Mouse (Mus musculus): ENCODE measurements around the gene Gjb4. TPM values are rescaled to one million over a fixed set of nuclear protein-coding genes. Genes with fewer than 3 reads are reported as not detected.

Gjb4 gene
- polyA plus RNA-seq, 1 experiment from 2014 or later: 0.92 TPM

DNA sequence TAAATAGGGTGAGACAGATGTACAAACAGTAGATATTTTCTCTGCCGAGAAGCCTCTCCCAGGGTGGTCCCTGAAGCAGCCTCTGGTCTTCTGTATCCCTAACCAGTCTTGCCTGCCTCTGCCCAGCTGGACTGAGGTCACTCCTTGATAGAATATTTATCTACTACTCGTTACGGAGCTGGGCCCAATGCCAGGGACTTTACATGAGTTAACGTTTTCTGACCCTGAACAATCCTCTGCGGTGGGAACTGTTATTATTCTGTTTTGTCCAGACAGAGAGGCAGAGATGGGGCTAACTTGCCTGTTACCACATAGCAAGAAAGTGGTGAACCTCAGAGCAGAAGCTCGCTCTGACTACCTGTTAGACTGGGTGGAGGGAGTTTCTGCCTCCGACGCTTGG lies 19.6 kb upstream of the Gjb4 start:
- no peak overlapping the region for H3K27ac ChIP-seq (ENCODE audit: low read length)
- no peak for ATAC-seq (ENCODE audit: low FRiP score, low TSS enrichment)
- H3K4me1 ChIP-seq (ENCODE audit: insufficient read depth, low read length): no peaks in the 10 kb centered on the region
- H3K27me3 ChIP-seq (ENCODE audit: insufficient read depth, low read length): no peaks in the 10 kb centered on the region
- no peak overlapping the region for H3K4me2 ChIP-seq (replicated peaks; ENCODE audit: low read depth, low read length)
- no peaks in the 10 kb centered on the region for H3K36me3 ChIP-seq (ENCODE audit: insufficient read depth, low read length)
- 42% methylated on average over 8 of the region's 8 CpGs for WGBS
- H3K4me3 ChIP-seq (ENCODE audit: low read length): no peak overlapping the region
- H3K9me3 ChIP-seq (ENCODE audit: low read length): no peaks in the 10 kb centered on the region
- H3K9ac ChIP-seq (replicated peaks; ENCODE audit: low read length): no peak overlapping the region

DNA sequence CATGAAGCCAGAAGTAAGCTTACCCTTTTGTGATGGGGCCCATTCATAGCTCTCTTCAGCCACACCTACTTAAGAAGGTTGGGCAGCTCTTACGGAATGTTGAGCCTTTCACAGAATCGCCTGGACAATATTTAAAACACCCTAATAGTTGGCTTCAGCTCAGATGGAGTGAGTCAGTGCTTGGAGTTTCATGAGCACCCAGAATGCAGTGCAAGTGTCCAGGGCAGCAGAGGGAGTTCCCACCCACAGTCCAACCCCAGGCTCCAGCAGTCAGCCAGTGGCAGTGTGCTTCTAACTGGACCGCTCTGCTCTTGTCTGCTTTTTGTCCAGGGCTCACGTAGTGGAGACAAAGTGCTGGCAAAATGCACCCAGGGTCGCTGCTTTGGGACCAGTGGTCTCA lies 17.7 kb upstream of the Gjb4 start:
- Histone ChIP-seq H3K27me3 (ENCODE audit: insufficient read depth, low read length) (no peaks in the 10 kb centered on the region), H3K4me2 (replicated peaks; ENCODE audit: low read depth, low read length) (no peak overlapping the region), H3K4me1 (ENCODE audit: insufficient read depth, low read length) (no peaks in the 10 kb centered on the region), H3K9me3 (ENCODE audit: low read length) (no peaks in the 10 kb centered on the region), H3K9ac (replicated peaks; ENCODE audit: low read length) (no peak overlapping the region), H3K4me3 (ENCODE audit: low read length) (no peak overlapping the region), H3K27ac (ENCODE audit: low read length) (no peak overlapping the region), H3K36me3 (ENCODE audit: insufficient read depth, low read length) (no peaks in the 10 kb centered on the region)
- no peak for ATAC-seq (ENCODE audit: low FRiP score, low TSS enrichment)
- 75% methylated on average over 5 of the region's 5 CpGs for WGBS

DNA sequence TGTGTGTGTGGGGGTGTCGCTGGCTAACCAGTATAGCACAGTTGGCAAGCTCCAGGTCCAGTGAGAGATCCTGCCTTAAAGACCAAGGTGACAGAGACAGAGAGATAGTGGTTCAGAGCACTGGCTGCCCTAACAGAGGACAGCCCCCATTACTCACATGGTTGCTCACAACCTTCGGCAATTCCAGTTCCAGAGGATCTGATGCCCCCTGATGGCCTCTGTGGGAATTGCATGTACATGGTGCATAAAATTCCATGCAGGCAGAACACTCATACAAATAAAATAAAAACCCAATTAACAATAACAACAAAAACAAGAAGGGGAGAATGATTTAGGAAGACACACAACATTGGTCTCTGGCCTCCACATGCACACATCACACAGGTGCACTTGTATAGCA lies 16.6 kb upstream of the Gjb4 start:
- Histone ChIP-seq H3K4me2 (replicated peaks; ENCODE audit: low read depth, low read length) (no peak overlapping the region), H3K4me1 (ENCODE audit: insufficient read depth, low read length) (no peaks in the 10 kb centered on the region), H3K27me3 (ENCODE audit: insufficient read depth, low read length) (no peaks in the 10 kb centered on the region), H3K36me3 (ENCODE audit: insufficient read depth, low read length) (no peaks in the 10 kb centered on the region), H3K9ac (replicated peaks; ENCODE audit: low read length) (no peak overlapping the region), H3K4me3 (ENCODE audit: low read length) (no peak overlapping the region), H3K27ac (ENCODE audit: low read length) (no peak overlapping the region), H3K9me3 (ENCODE audit: low read length) (no peaks in the 10 kb centered on the region)
- no peak for ATAC-seq (ENCODE audit: low FRiP score, low TSS enrichment)
- 48% methylated on average over 2 of the region's 2 CpGs for WGBS

DNA sequence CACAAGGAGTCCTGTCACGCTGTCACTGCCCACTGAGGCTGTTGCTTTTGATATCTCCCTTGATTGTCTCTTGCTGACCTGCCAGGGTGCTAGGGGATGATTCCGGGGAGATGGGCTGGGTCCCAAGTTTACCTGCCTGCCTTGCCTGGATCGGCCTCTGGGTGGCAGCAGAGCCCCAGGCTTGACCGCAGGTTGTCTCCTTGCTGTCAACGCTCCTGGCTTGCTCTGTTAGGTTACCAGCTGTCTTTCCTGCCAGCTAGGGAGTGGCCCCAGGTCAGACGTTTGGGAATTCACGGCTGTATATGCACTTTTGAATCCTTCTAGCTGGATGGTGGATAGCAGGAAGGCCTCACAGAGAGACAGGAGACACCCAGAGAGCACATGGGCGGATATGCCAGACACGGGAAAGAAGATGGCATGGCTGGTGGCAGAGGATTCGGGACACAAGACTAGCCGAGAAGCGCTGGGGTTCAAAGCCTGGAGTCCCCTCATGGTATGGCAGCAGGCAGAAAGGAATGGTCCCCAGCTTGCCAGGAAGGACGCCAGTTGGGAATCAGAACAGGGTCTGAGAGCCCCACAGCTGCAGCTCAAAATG lies 14.6 kb upstream of the Gjb4 start:
- H3K4me1 ChIP-seq (ENCODE audit: insufficient read depth, low read length): no peaks in the 10 kb centered on the region
- H3K9me3 ChIP-seq (ENCODE audit: low read length): no peaks in the 10 kb centered on the region
- no peak overlapping the region for H3K4me2 ChIP-seq (replicated peaks; ENCODE audit: low read depth, low read length)
- no peaks in the 10 kb centered on the region for H3K27me3 ChIP-seq (ENCODE audit: insufficient read depth, low read length)
- H3K36me3 ChIP-seq (ENCODE audit: insufficient read depth, low read length): no peaks in the 10 kb centered on the region
- ATAC-seq (ENCODE audit: low FRiP score, low TSS enrichment): peak; percentile 19; the same call in 1 of the 2 replicates
- no peak overlapping the region for H3K9ac ChIP-seq (replicated peaks; ENCODE audit: low read length)
- no peak overlapping the region for H3K27ac ChIP-seq (ENCODE audit: low read length)
- 28% methylated on average over 13 of the region's 13 CpGs for WGBS
- H3K4me3 ChIP-seq (ENCODE audit: low read length): no peak overlapping the region

DNA sequence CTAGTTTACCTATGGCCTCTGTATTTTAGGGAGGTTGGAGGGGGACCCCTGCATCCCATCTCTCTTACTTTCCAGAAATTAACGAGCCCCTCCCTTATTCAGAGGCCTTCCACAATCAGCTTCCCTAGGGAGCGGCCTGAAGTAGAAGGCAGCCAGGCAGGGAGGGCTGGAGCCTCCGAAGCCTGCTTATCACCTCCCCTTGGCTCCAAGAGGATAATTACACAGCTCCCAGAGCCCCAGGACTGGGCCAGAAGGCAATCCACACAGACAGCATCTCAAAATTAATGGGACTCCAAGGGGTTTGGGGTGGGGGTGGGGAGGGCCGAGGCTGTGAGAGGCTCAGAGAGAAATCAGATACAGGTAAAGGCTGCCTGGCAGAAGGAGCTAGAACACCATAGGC lies 12.0 kb upstream of the Gjb4 start:
- H3K4me2 ChIP-seq (replicated peaks; ENCODE audit: low read depth, low read length): no peak overlapping the region
- H3K9ac ChIP-seq (replicated peaks; ENCODE audit: low read length): no peak overlapping the region
- WGBS: 20% methylated on average over 4 of the region's 4 CpGs
- no peaks in the 10 kb centered on the region for H3K36me3 ChIP-seq (ENCODE audit: insufficient read depth, low read length)
- no peaks in the 10 kb centered on the region for H3K4me1 ChIP-seq (ENCODE audit: insufficient read depth, low read length)
- H3K27me3 ChIP-seq (ENCODE audit: insufficient read depth, low read length): no peaks in the 10 kb centered on the region
- no peaks in the 10 kb centered on the region for H3K9me3 ChIP-seq (ENCODE audit: low read length)
- no peak for ATAC-seq (ENCODE audit: low FRiP score, low TSS enrichment)
- no peak overlapping the region for H3K4me3 ChIP-seq (ENCODE audit: low read length)
- no peak overlapping the region for H3K27ac ChIP-seq (ENCODE audit: low read length)

DNA sequence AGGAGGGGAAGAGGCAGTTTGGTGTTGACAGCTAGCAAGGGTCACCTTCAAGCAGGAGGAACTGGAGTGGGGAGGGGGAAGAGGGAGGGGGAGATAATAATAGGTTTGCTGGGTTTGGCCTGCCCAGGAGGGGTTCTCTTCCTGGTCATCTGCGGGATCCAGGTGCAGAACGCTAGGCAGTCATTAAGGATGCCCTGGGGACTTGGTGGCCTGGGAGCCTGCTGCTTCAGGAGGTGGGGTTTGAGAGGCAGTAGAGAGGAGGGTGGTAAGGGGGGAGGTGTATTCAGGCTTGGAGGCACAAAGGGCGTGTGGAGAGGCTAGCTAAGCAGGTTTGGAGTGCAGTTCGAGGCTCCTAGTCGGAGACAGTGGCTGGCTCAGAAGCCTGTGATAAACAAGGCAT lies 11.6 kb upstream of the Gjb4 start:
- Histone ChIP-seq H3K27me3 (ENCODE audit: insufficient read depth, low read length) (no peaks in the 10 kb centered on the region), H3K4me1 (ENCODE audit: insufficient read depth, low read length) (no peaks in the 10 kb centered on the region), H3K36me3 (ENCODE audit: insufficient read depth, low read length) (no peaks in the 10 kb centered on the region), H3K4me2 (replicated peaks; ENCODE audit: low read depth, low read length) (no peak overlapping the region), H3K27ac (ENCODE audit: low read length) (no peak overlapping the region), H3K4me3 (ENCODE audit: low read length) (no peak overlapping the region), H3K9me3 (ENCODE audit: low read length) (no peaks in the 10 kb centered on the region), H3K9ac (replicated peaks; ENCODE audit: low read length) (no peak overlapping the region)
- ATAC-seq (ENCODE audit: low FRiP score, low TSS enrichment): no peak
- 25% methylated on average over 5 of the region's 5 CpGs for WGBS

DNA sequence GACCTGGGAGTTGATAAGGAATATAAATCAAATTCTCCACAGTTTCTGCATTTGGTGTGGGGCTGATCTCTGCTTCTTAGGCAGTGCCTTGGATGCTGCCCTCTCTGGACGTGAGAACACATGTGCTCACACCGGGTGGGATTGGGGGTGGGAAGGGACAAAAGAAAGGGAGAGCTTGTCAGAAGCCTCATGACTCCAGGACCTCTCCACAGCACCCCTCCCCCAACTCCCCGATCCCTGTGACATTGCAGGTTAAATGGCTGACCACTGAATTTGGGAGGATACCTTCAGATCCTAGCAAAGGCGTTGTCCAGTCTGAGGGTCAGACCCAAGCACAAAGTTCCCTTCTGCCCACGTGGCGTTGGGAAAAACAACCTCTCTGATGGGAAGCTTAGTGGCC lies 10.6 kb upstream of the Gjb4 start:
- Histone ChIP-seq H3K4me2 (replicated peaks; ENCODE audit: low read depth, low read length) (no peak overlapping the region), H3K9ac (replicated peaks; ENCODE audit: low read length) (no peak overlapping the region), H3K4me3 (ENCODE audit: low read length) (no peak overlapping the region), H3K27me3 (ENCODE audit: insufficient read depth, low read length) (no peaks in the 10 kb centered on the region), H3K9me3 (ENCODE audit: low read length) (no peaks in the 10 kb centered on the region), H3K36me3 (ENCODE audit: insufficient read depth, low read length) (no peaks in the 10 kb centered on the region), H3K4me1 (ENCODE audit: insufficient read depth, low read length) (no peaks in the 10 kb centered on the region), H3K27ac (ENCODE audit: low read length) (no peak overlapping the region)
- no peak for ATAC-seq (ENCODE audit: low FRiP score, low TSS enrichment)
- WGBS: 39% methylated on average over 6 of the region's 6 CpGs

DNA sequence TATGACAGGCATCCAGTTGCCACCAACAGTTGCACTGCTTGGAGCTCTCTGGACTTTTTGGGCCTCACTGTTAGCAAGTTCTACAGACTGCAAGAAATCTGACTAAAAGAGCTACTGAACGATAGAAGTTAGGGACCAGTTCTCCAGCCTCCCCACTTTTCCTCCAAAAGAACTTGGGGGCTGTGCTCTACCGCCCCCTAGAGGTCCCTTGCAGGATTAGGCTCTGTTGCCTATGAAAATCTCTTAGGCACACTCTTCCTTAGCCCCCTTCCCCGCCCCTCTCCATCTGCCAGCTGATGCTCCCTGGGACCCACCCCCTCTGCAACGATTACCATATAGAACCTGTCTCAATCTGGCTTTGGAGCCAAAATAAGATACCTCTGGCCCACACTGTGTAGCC lies 9.4 kb upstream of the Gjb4 start:
- Histone ChIP-seq H3K27ac (ENCODE audit: low read length) (no peak overlapping the region), H3K4me1 (ENCODE audit: insufficient read depth, low read length) (no peaks in the 10 kb centered on the region), H3K27me3 (ENCODE audit: insufficient read depth, low read length) (no peaks in the 10 kb centered on the region), H3K4me3 (ENCODE audit: low read length) (no peak overlapping the region), H3K9ac (replicated peaks; ENCODE audit: low read length) (no peak overlapping the region), H3K9me3 (ENCODE audit: low read length) (no peaks in the 10 kb centered on the region), H3K36me3 (ENCODE audit: insufficient read depth, low read length) (no peaks in the 10 kb centered on the region), H3K4me2 (replicated peaks; ENCODE audit: low read depth, low read length) (no peak overlapping the region)
- no peak for ATAC-seq (ENCODE audit: low FRiP score, low TSS enrichment)
- 68% methylated on average over 4 of the region's 4 CpGs for WGBS

DNA sequence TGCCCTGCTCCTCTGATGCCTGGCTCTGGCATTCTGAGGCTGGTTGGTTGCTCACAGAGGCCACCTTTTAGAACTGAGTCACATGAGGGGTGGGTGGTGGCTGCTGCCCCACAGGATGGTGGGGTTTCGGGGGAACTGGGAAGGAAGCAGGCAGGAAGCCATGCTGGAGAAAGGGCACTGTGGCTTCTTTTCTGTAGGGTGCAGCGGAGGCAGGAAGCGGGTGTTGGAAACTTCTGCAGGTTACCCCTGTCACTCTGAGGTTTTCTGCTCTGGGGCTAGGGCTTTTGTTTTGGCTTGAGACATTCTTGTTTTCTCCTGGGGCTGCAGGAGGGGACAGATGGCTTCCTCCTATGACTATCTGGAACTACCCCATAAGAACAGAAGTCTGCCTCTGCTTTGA lies 8.6 kb upstream of the Gjb4 start:
- Histone ChIP-seq H3K9ac (replicated peaks; ENCODE audit: low read length) (no peak overlapping the region), H3K36me3 (ENCODE audit: insufficient read depth, low read length) (no peaks in the 10 kb centered on the region), H3K4me2 (replicated peaks; ENCODE audit: low read depth, low read length) (no peak overlapping the region), H3K27me3 (ENCODE audit: insufficient read depth, low read length) (no peaks in the 10 kb centered on the region), H3K4me1 (ENCODE audit: insufficient read depth, low read length) (peaks cover 3% of the 10 kb centered on the region; the same call in 1 of the 2 replicates), H3K9me3 (ENCODE audit: low read length) (no peaks in the 10 kb centered on the region), H3K27ac (ENCODE audit: low read length) (no peak overlapping the region), H3K4me3 (ENCODE audit: low read length) (no peak overlapping the region)
- 86% methylated on average over 3 of the region's 3 CpGs for WGBS
- no peak for ATAC-seq (ENCODE audit: low FRiP score, low TSS enrichment)

DNA sequence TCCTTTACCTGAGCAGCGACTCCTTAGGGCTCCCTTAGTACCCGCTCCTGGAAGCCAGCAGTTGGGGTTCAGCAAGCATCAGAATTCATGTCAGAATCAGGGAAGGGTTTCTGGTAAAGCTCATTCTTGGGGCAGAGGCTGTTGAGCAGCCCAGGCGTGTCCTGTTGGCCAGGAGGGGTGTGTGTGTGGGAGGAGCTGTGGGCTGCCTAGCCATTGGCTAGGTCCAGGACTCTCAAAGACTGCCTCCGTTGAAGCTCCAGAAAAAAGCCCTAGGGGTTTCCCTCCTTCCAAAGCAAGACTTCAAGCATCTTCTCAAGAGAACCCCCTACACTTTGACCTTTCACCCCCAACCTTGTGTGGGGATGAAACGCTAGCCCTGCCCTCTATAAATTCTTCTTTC lies 4.1 kb upstream of the Gjb4 start, which contains the start of gene Gjb5:
Gene Gjb5 (minus strand): TSS at position 164 of the 400 bp plus-strand sequence.
- 27% methylated on average over 5 of the region's 5 CpGs for WGBS
- Histone ChIP-seq H3K4me3 (ENCODE audit: low read length) (no peak within 1 kb of the TSS), H3K9ac (replicated peaks; ENCODE audit: low read length) (peak within 1 kb of the TSS; percentile 18; the same call in 1 of the 2 replicates)

More for the DNA sequence above, 4.1 kb upstream of the Gjb4 start, which contains the start of gene Gjb5:
- Histone ChIP-seq H3K36me3 (ENCODE audit: insufficient read depth, low read length) (no peaks in the 10 kb centered on the region), H3K9me3 (ENCODE audit: low read length) (no peaks in the 10 kb centered on the region), H3K4me1 (ENCODE audit: insufficient read depth, low read length) (peaks cover 11% of the 10 kb centered on the region), H3K27ac (ENCODE audit: low read length) (no peak within 1 kb of the TSS), H3K4me2 (replicated peaks; ENCODE audit: low read depth, low read length) (peak within 1 kb of the TSS; percentile 43), H3K27me3 (ENCODE audit: insufficient read depth, low read length) (no peaks in the 10 kb centered on the region)
- peak; percentile 80; the same call in 1 of the 2 replicates for ATAC-seq (ENCODE audit: low FRiP score, low TSS enrichment)
